Mouse (Mus musculus) ES-E14 (cell line): Measurements from ENCODE around the gene Rims4. TPM values are rescaled to one million over a fixed set of nuclear protein-coding genes. Genes with fewer than 3 reads are reported as not detected.

Experiments used
- DNase-seq: peaks from one replicate; pipeline ENCODE4 v3.0.0-alpha.2; 2013; ENCODE audit warnings: low read depth, low spot score
- H3K27ac ChIP-seq: 2 replicates; pipeline ENCODE4 v1.5.1; 2012; ENCODE audit warnings: low read depth, mild to moderate bottlenecking, low read length, moderate library complexity, mixed read lengths; ENCODE audit not compliant: poor library complexity, insufficient read depth, severe bottlenecking
- H3K36me3 ChIP-seq: 2 replicates; pipeline ENCODE4 v1.6.1; 2012; ENCODE audit warnings: mild to moderate bottlenecking, low read length, moderate library complexity, mixed read lengths; ENCODE audit not compliant: control insufficient read depth, poor library complexity, insufficient read depth, severe bottlenecking
- H3K4me1 ChIP-seq, 2 experiments: fragments of 150-350 bp in 1 of 2; sonication (generic) in 1 of 2; 2 replicates each; pipeline ENCODE4 v1.6.1; 2012; ENCODE audit warnings: low read length in 2 of 2, mild to moderate bottlenecking in 1 of 2, mixed read lengths in 1 of 2; ENCODE audit not compliant: control insufficient read depth in 2 of 2, insufficient read depth in 2 of 2, poor library complexity in 1 of 2
- H3K4me3 ChIP-seq, 2 experiments: fragments of 150-350 bp in 1 of 2; sonication (generic) in 1 of 2; 2 replicates each; pipeline ENCODE4 v1.5.1; 2012; ENCODE audit warnings: low read length in 2 of 2, low read depth in 1 of 2, mild to moderate bottlenecking in 1 of 2, mixed read lengths in 1 of 2; ENCODE audit not compliant: insufficient read depth in 1 of 2, poor library complexity in 1 of 2, severe bottlenecking in 1 of 2
- H3K9ac ChIP-seq: 2 replicates; pipeline ENCODE4 v1.6.1; 2012; ENCODE audit warnings: low read depth, mild to moderate bottlenecking, low read length, mixed read lengths; ENCODE audit not compliant: poor library complexity, insufficient read depth, severe bottlenecking
- H3K9me3 ChIP-seq: fragments of 150-350 bp; sonication (generic); 2 replicates; pipeline ENCODE4 v1.6.1; 2012; ENCODE audit warnings: low read depth, mild to moderate bottlenecking, low read length; ENCODE audit not compliant: control insufficient read depth, insufficient read depth
- CHD2 ChIP-seq: IDR thresholded peaks from 2 replicates; pipeline ENCODE4 v1.6.1; 2014; ENCODE audit warnings: mild to moderate bottlenecking, low read depth, low read length, inconsistent platforms
- HCFC1 ChIP-seq: IDR thresholded peaks from 2 replicates; pipeline ENCODE4 v1.6.1; 2012; ENCODE audit warnings: low read length, inconsistent platforms, borderline replicate concordance; ENCODE audit not compliant: insufficient read depth
- MAFK ChIP-seq: IDR thresholded peaks from 2 replicates; pipeline ENCODE4 v1.6.1; 2014; ENCODE audit warnings: mild to moderate bottlenecking, low read depth, low read length, inconsistent platforms; ENCODE audit not compliant: insufficient read depth
- ZC3H11A ChIP-seq: IDR thresholded peaks from 2 replicates; pipeline ENCODE4 v1.6.1; 2012; ENCODE audit warnings: low read depth, mild to moderate bottlenecking, inconsistent platforms, low read length, borderline replicate concordance
- ZNF384 ChIP-seq: IDR thresholded peaks from 2 replicates; pipeline ENCODE4 v1.6.1; 2012; ENCODE audit warnings: low read depth, low read length, inconsistent platforms
- in situ Hi-C, 2 experiments: fragments of 600-800 bp; cut with MboI; formaldehyde crosslinking; loops; one replicate each; pipeline ENCODE4 v1.15.1; 2025; ENCODE audit warnings: low sequenced_read_pairs in 2 of 2, inconsistent platforms in 1 of 2; ENCODE audit not compliant: unreplicated experiment in 2 of 2
- total RNA-seq: library from RNA; depleted of rRNA; stranded (reverse); fragments of 300-350 nt; gene quantifications from 2 replicates; pipeline ENCODE4 v1.2.3, GENCODE M21; 2012

Rims4 gene
- total RNA-seq, 1 experiment, result 0.98 TPM

- Histone ChIP-seq H3K27ac (no peak overlapping the region), H3K9ac (no peak overlapping the region), H3K4me3 (no peak overlapping the region), H3K36me3 (no peaks in the 10 kb centered on the region), H3K9me3 (no peaks in the 10 kb centered on the region), H3K4me1 (no peaks in the 10 kb centered on the region)
- DNase-seq, result no peak
- no peak for TF ChIP-seq HCFC1
- TF ChIP-seq CHD2, result no peak
- no peak for TF ChIP-seq MAFK
- TF ChIP-seq ZNF384, result no peak
- TF ChIP-seq ZC3H11A, result no peak
- in situ Hi-C loops, result no loop called here
These were observed 76.4 kb downstream of the Rims4 start for GRCm38 (mm10) chr2:163842043-163842442.

- no peak for TF ChIP-seq MAFK
- no peak for TF ChIP-seq CHD2
- no peak for TF ChIP-seq ZC3H11A
- no peak for TF ChIP-seq ZNF384
- no peak for TF ChIP-seq HCFC1
- Histone ChIP-seq H3K27ac (no peak overlapping the region), H3K9me3 (no peaks in the 10 kb centered on the region)
These were observed 79.0 kb downstream of the Rims4 start for GRCm38 (mm10) chr2:163839519-163839918.

GRCm38 (mm10) chr2:163838043-163838442 lies 80.4 kb downstream of the Rims4 start:
- DNase-seq, result peak; percentile 50
- H3K9ac ChIP-seq, result no peak overlapping the region
- no peak for TF ChIP-seq MAFK
- peak; percentile 89 for TF ChIP-seq ZC3H11A
- TF ChIP-seq CHD2, result no peak
- no peak for TF ChIP-seq ZNF384
- TF ChIP-seq HCFC1, result 0 out of 2 replicates have a peak, but pooled peaks have one; percentile 28
- no peaks in the 10 kb centered on the region for H3K9me3 ChIP-seq
- no peak overlapping the region for H3K4me3 ChIP-seq
- H3K36me3 ChIP-seq, result no peaks in the 10 kb centered on the region
- in situ Hi-C loops, result no loop called here
- H3K4me1 ChIP-seq, result no peaks in the 10 kb centered on the region
- H3K27ac ChIP-seq, result no peak overlapping the region

More at GRCm38 (mm10) chr2:163839519-163839918, 79.0 kb downstream of the Rims4 start:
- in situ Hi-C loops, result no loop called here
- no peaks in the 10 kb centered on the region for H3K4me1 ChIP-seq
- no peak overlapping the region for H3K9ac ChIP-seq
- H3K4me3 ChIP-seq, result no peak overlapping the region
- DNase-seq, result no peak
- H3K36me3 ChIP-seq, result no peaks in the 10 kb centered on the region

- in situ Hi-C loops, result no loop called here
- H3K4me1 ChIP-seq, result no peaks in the 10 kb centered on the region
- TF ChIP-seq CHD2, result no peak
- no peak for TF ChIP-seq ZC3H11A
- no peak for TF ChIP-seq ZNF384
- TF ChIP-seq HCFC1, result no peak
- no peak for TF ChIP-seq MAFK
- H3K9me3 ChIP-seq, result no peaks in the 10 kb centered on the region
- no peaks in the 10 kb centered on the region for H3K36me3 ChIP-seq
- DNase-seq, result no peak
- H3K9ac ChIP-seq, result no peak overlapping the region
- H3K27ac ChIP-seq, result no peak overlapping the region
- no peak overlapping the region for H3K4me3 ChIP-seq
These were observed 87.3 kb downstream of the Rims4 start for GRCm38 (mm10) chr2:163831163-163831562.

GRCm38 (mm10) chr2:163826494-163826893 lies 92.0 kb downstream of the Rims4 start:
- Histone ChIP-seq H3K4me3 (no peak overlapping the region), H3K36me3 (no peaks in the 10 kb centered on the region), H3K4me1 (peaks cover 0 to 9% of the 10 kb centered on the region in 2 experiments; a peak in 2 of 4 replicates), H3K27ac (no peak overlapping the region), H3K9ac (no peak overlapping the region), H3K9me3 (no peaks in the 10 kb centered on the region)
- no peak for DNase-seq
- in situ Hi-C loops, result no loop called here
- no peak for TF ChIP-seq HCFC1
- TF ChIP-seq CHD2, result no peak
- TF ChIP-seq ZC3H11A, result no peak
- no peak for TF ChIP-seq MAFK
- no peak for TF ChIP-seq ZNF384
